Mouse (Mus musculus) kidney, postnatal 4 days (tissue): ENCODE data around the gene Nbas.

Experiments
- DNase-seq, 2 experiments: peaks; one replicate each; pipeline ENCODE4 v3.0.0; 2021; ENCODE audit warnings: mixed read lengths in 2 of 2

Nbas gene

DNA sequence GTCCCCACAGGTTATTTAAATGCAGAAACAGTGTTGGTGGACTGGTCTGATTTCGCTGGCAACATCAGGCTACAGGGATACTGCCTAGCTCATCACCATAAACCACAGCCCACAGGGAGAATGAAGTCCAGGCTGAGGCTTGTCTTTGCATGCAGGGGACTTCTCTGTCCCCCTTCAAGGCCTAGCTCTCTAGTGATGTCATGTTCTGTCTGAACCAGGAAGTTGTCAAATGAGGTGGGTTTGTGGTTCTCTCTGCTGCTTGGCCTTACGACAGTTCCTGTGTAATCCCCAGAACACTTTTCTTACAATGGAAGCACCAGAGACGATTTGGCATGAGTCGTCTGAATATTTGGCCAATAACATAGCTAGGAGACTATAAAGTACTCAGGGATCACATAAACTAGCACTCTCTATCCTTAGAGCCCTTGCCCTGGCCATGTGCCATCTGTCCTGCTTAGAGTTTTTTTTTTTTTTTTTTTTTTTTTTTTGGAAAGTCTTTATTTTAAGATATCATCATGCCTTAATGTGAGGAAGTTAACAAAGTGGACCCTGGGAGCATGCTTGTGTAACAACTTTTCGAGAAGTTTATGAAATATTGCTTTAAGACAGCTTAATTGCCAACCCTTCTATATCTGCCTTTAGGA is 294.8 kb downstream of the Nbas start:
- no peak for DNase-seq

DNA sequence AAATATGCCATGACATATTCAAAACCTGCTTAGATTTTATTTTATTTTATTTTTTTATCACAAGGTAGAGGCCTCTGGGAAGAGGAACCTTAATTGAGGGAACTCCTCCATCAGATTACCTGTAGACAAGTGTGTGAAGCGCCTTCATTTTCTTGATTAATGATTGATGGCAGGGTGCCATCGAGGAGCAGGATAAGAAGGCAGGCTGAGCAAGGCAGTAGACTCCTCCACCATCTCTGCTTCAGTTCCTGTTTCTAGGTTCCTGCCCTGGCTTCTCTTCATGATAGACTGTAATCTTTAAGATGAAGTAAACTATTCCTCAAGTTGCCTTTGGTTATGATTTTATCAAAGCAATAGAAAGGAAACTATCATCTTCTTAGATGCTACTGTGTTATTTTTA is 295.4 kb downstream of the Nbas start:
- DNase-seq: no peak

DNA sequence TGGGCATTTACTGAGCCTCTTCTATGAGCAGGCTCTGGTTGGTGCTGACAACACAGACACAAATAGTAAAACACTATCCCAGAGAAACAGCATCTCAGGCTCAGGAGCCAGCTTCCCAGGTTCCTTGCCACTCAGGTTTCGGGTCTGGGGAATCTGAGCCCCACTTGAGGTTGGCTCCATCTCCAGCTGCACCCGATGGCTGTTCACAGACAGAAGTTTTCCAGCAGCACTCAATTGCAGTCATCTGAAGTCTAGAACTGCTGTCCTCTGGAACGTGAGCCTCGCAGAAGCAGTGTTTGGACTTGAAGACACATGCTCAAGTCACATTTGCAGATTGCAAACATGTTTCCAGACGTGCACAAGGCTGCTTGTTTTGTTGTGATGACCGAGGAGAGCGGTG is 297.5 kb downstream of the Nbas start:
- no peak for DNase-seq

DNA sequence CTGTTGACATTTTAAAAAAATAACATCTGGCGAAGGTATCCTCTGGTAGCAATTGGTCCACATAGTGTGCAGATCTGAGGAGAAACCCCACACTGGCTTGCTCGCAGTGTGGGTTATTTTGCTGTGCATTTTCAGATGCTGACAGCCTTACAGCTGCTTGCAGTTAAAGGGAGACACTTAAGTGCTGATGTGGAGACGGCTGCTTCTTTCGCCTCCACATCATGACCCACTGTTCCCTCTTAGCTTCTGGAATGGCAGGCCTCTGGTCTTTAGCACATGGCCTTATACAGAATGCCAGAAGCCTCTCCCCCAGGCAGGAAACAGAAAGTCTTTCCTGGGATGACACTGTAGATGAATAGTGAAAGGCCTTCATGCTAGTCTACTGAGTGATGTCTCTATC is 306.2 kb downstream of the Nbas start:
- DNase-seq: no peak

DNA sequence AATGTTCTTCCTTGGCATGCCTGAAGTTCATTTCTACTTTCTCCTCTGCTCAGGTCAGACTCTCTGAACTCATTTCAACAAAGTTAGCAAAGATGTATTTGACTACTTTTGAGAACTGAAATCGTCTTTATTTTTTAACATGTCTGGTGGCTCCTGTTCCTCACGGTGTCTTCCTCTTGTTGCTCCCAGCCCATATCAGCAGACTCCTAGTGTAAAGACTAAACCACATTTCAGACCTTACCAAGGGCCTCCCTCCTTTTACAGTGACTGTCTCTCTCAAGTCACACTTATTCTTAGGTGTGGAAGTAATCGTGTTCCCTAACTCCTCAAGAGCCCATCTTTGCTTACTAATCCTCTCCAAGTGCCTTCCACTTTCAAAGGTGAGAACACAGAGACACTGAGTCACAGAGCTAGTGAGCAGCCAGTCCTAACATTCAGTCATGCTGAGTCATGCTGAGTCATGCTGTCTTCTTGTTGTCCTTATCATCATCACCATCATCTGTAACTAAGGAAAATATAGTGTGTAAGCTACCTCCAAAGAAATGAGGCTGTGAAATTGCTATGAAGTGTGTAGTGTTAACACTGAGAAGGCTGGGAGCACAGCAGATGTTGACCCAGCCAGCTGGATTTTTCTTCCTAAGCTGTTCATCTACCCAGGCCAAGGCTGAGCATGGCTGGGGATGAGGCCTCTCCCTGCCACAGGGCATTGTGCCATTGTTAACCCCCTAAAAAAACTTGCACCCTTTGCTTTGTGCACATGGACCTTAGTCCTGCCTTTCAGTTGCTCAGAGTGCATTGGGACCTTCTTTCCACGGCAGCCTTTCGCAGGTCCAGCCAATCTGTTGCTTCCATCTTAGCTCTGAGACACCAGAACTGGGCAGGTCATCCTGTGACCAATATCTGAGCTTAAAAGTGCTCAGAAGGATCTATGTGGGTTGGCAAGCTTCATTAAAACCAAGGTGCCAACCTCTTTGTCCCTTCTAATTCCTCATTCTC is 307.0 kb downstream of the Nbas start:
- DNase-seq: no peak

DNA sequence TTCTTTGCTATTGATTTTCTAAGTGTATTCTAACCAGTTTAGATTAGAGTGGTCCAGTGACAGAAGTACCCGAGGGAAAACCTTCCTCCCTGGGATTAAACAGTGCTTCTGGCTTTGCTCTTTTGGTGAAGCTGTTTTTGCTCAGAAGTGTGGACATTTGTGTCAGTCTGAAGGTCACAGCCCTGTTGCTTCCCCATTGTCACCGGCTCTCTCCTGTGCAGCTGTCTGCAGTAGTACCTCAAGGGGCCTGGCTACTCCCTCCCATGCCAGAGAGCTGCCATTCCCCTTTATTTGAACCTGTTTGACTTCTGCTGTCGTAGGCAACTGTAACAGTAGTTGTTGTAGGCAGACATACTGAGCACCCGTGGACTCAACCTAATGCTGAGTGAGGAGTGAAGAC is 307.8 kb downstream of the Nbas start:
- DNase-seq: no peak

DNA sequence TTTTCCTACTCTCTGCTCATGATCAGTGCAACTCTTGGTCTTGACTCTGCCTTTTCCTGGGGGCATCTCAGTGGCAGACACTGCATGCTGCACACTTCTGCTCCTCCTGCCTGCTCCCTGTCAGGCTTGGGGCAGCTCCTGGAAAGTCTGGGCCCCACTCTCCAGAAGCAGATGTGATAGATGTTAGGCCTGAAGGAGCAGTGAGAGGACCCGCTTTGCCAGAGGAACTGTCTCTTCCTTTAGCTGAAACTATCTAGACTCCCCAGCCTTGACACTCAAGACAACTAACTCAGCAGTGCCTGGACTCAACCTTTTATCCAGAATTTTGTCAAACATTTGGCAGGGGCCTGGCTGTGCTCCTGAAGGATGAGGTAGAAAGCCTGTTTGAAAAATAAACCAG is 311.9 kb downstream of the Nbas start:
- DNase-seq: no peak

DNA sequence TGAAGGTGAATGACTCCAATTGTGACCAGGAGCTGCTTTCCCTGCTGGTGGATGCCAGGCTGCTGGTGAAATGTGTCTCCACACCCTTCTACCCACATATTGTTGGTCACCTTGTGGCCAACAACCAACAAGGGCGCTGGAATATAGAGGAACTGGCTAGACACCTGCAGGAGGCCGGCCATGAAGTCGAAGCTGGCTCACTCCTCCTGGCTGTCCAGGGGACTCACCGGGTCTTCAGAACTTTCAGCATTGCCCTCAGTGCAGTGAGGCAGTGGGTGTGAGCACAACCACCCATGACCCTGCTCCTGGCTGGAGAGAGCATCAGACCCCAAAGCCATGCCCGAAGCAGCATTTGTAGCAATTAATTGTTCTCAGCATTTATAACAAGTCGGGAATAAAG is 314.5 kb downstream of the Nbas start:
- DNase-seq: no peak

DNA sequence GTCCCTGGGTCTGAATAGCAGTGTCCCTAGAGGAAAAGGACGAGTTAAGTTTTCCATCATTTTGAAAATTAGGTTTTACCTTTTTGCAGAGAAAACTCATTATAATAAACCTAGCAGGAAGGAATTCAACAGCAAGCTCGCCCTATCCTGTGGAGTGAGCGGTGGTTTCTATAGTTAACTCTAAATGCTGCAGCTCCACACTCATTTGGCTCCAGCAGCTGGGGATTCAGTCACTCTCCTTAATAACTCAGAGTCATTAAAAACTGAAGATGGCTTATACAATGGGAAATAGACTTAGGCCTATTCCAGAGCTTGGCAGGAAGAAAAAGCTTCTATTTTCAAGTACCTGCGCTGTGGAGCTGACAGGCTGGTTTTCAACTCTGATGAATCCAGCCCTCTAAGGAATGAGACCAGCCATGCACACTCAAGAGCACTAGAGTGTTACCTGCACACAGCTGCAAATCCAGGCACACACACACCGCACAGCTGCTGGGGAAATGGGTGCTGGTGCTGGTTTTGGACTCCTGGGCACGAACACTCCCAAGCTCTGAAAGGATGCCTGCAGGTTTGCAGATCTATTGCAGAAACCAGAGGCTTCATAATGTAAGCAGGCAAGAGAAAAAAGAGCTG is 316.7 kb downstream of the Nbas start:
- no peak for DNase-seq

DNA sequence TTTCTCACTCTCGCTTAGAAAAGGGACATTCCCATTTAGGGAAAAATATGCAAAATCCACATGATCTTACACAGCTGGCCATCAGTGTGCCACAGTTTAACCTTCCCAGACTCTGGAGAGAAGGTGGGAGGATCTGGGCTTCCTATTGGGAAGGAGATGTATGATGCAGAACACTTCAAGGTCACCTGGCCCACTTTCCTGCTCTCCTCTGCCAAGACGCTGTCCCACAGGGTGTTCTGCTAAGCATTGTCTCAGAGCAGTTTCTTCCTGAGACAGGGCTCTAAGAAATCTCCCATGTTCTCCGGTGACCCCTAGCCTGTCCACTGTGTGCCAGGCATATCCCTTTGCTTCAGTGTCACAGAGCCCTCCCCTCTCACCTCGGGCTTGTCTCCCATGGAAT is 318.7 kb downstream of the Nbas start:
- no peak for DNase-seq

DNA sequence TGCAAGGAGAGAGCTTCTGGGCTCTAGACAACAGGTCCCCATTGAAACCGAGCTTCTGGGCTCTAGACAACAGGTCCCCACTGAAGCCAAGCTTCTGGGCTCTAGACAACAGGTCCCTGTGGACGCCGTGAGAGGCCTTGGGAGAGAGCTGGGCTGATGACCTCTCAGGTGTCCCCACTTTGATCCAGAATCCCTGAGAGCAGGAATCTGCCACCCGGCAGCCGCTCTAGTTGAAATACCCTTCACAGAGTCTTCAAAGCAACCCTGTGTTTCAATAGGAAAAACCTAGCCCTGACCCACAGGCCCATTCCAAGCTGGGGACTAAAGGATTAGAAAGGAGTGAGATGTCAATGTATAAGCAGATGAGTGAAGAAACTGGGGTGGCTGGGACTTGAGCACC is 320.1 kb downstream of the Nbas start:
- no peak for DNase-seq

DNA sequence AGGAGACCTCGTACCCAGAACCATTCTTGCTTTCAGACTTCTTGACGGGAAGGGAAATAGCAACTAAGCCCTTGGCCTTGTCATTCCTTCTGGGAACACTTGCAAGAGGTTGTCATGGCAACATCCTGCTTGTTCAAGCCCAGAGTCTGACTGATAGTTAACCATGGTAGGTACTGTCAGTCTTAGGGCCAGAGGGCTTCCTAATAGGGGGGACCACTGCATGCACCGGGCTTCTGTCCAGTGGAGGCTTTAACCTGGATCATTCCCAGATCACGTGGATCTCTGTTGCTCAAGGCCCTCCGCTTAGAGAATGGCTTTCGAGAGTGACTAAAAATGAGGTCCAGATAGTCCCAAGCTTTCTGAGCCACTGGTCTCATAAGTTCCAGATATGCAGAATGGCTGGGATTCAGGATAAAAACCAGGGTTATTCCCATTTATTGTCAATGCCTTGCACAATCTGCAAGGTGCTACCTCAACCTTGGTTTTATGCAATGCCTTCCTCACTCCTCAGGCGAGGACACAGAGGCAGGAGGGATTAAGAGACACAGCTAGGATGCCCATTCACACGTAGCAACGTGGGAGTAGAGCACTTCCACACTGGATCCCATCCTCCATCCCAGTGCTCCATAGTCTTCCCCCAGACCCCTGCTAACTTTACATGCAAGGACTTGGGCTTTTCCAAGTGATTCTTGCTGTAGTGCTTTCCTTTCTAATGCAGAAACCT is 326.0 kb downstream of the Nbas start:
- no peak for DNase-seq

DNA sequence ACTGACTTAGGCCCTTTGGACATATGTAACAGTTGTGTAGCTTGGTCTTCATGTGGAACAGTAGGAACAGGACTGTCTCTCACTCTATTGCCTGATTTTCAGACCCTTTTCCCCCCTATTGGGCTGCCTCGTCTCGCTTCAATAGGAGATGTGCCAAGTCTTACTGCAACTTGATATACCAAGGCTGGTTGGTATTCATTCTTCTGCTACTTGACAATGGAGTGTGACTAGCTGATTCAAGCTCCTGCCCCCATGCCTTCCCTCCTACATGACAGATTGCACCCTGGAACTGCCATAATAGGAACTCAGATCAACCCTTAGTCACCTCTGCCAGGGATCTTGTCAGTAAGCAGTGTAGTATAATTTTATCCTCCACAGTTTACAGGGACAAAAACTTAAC is 328.1 kb downstream of the Nbas start:
- DNase-seq: no peak

DNA sequence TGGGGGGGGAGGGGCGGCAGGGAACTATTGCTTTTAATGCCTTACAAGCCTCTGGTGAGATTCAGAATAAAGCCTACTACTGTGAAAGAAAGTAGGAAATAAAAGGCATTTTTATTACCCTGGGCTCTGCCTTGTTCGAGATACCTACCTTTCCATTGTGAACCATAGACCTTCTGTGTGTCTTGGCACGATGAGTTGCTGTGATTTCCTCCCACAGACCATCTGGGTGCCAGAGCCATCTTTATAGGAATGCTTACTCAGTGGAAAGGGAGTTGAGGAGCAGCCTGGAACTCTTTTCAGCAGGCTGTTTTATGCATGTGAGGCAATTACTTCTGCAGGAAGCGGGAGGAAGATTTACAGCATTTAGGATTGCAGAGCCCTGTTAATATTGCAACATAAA is 329.6 kb downstream of the Nbas start:
- DNase-seq: peak; percentile 20 to 30

DNA sequence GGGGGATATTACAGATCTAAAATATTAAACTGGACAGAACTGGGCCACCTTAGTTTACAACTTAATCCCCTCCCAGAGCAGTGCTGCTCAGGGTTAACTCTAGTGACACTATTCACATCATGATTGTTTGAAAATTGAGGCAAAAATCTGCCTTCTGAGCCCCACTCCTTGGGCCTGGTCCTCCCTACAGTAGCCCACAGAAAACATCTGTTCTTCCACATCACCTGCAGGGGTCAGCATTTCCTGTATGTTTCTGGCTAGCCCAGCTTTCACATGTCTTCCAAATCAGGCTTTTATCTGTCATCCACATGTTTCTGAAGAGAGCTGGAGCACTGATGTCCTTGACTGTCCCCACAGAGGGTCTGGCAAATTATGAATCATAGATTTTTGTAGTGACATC is 333.5 kb downstream of the Nbas start:
- DNase-seq: peak; percentile 17 to 43

DNA sequence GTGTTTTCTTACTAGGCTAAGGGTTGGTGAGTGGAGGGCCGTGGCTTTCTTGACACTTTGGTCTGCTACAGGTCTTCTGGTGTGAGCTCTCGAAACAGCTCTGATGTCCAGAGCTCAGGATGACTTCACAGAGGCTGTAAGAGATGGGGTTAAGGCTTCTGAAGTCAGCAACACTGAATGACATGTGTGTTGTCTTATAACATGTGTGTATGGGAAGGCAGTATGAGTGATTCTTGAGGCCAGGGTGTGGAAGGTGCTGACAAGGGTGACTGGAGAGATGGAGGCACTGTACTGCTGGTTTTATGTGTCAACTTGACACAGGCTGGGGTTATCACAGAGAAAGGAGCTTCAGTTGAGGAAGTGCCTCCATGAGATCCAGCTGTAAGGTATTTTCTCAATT is 338.1 kb downstream of the Nbas start:
- no peak for DNase-seq

DNA sequence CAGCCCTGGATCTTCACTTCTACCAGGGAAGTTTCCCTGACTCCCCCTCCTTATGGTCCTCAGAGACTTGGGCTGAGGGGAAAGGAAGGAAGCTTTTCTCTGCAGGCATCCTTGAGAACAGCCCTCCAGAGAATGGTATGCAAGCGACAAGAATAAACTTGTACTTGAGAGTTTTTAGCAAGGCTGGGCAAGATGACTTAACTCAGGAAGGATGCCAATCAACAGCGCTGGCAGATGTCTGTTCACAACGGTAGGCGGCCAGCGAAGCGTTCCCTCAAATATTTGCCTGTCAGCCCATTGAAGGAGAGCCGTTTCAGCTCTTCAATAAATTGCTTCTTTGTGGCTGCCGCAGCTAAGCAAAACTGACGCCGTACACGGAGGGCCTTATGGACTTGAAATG is 340.1 kb downstream of the Nbas start:
- no peak for DNase-seq

DNA sequence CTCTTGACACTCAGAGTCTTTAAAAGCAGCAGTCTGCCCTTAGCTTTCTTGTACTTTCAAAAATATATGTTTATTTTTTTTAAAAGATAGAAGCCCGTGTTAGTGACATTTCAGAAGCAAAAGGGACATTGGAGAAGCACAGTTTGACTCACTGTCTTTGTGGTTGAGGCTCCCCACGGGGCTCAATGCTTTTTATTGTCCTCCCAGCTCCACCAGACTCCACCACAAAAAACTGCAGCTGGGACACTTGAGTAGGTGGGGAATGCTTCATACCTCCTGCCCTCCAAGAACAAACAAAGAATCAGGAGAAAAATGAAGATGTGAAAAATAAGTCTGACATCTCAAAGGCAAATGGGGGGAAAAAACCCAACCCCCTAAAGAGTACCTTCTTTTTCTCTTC is 344.1 kb downstream of the Nbas start:
- DNase-seq: no peak

DNA sequence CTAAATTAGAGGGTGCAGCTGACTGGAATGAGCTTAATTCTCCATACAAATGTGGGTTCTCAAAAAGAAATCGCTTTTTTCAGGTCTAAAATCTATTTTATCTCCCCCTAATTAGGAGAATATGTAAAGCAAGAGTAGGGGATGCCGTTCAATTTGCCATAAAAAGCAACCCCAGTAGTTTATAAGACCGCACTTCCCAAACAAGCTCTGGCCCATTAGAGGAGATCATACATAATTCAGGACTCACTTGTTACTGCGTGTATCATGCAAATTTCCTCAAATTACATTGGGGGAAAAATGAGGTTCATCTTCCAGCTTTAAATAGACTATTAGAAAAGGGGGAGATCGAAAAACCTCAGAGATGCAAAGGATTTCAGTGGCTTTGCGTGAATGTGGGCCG is 346.7 kb downstream of the Nbas start:
- DNase-seq: no peak

DNA sequence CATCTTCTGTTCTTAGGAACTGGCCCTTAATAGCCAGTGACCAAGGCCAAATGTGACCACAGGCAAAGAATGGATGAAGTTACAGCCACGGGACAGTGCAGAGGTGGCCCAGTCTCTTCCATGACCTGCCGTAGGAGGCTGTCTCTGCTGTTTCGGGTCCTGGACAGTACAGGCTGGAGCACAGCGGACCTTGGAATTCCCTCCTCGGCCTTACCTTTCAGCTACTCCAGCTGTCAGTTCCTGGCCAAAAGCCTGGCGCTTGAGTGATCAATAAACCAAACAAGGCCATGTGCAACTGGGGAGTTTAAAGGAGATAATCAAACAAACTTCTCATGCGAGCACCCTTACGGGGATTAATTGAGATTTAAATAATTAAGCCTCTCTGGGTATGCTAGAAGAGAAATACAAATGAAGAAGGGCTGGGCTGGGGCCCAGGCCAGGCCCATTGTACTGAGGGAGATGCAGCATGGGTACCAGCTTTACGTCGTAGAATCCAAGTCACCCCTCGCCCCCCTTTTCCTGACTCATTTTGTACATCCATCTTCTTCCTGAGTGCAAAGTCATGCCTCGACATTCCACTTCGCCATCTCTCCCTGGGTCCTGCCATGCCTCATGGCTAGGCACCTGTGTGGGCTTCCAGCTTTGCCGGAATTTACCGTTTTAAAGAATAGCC is 353.4 kb downstream of the Nbas start:
- no peak for DNase-seq

DNA sequence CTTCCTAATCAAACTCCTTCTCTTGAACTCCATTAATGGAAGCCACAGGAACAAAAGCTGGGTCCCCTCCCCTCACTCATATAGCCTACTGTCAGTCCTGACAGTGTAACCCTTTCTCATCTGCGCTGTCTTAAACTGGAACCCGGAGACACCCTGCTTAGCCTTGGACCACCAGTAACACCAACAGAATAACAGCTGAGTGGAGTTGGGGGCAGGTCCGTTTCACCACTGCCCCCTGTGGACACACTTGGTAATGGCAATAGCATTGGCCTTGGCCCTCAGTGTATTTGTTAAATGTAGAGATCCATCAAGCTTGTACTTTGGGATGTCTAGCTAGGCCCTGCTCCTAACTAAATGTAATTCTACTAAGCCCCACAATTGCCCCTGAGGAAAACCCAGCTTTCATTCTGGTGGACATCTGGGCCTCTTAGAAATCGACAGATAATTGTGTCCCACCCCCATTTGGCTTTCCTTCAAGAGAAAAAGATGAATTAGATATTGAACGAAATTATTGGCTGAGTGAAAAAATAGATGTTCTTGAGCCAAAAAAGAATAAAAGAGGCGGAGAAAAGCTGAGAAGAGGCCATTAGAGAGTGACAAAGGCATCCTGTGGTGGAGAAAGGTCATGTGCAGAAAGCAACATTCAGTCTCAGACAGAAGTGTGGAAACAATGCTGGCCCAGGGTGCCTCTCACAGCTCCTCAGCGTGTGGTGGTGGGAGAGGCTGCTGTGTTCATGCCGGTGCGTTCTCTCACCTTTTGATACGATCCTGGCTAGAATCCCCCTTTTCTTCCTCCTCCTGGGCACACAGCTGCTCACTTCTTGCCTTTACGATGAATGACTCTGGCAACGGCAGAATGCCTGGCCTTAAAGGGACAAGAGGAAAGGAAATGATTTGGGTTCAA is 358.1 kb downstream of the Nbas start:
- DNase-seq: peak; percentile 31 to 37
